Mouse (Mus musculus) ES-Bruce4 (cell line): ENCODE results near the gene Agbl4.

Experiments used
- CTCF ChIP-seq: IDR thresholded peaks from one replicate; pipeline ENCODE4 v1.8.1; 2011; ENCODE audit warnings: low read depth, low read length
- EP300 ChIP-seq: IDR thresholded peaks from 2 replicates; pipeline ENCODE4 v1.6.1; 2011; ENCODE audit warnings: low read depth, low read length; ENCODE audit not compliant: insufficient read depth
- POLR2A ChIP-seq: IDR thresholded peaks from one replicate; pipeline ENCODE4 v1.8.1; 2011; ENCODE audit warnings: low read length; ENCODE audit not compliant: insufficient read depth

GRCm38 (mm10) chr4:111457568-111457967 is 1060.1 kb downstream of the Agbl4 start:
- TF ChIP-seq POLR2A (no peak), CTCF (no peak), EP300 (no peak)
